Mouse (Mus musculus) adrenal gland, postnatal 14 days (tissue): Measurements from ENCODE around the gene Abca2. TPM values are rescaled to one million over a fixed set of nuclear protein-coding genes. Genes with fewer than 3 reads are reported as not detected.
A peak's percentile ranks its signal among the peaks of the same experiment; 100 is the strongest.
"Not testable (repeated sequence)": the region's sequence is repeated elsewhere in the genome, so short reads cannot be mapped to it uniquely, and the experiment has no call there.

ENCODE experiments used
- DNase-seq: peaks from one replicate; pipeline ENCODE4 v3.0.0; 2021; ENCODE audit warnings: mixed read lengths
- long read RNA-seq, 2 experiments: library from polyadenylated mRNA; stranded (forward); transcript quantifications; one replicate each; pipeline ENCODE4 v2.0.0; 2021
- total RNA-seq: library from RNA; stranded (reverse); gene quantifications from 2 replicates; pipeline ENCODE4 v1.2.3, GENCODE M21; 2021

Gene Abca2
- 29.3 and 30.1 TPM in 2 replicates for total RNA-seq
- long read RNA-seq, experiment 1, partial matches to known transcripts, result 8 of 8 reads
- long read RNA-seq, experiment 1, other reads (novel, unspliced or antisense), result 0 of 8 reads
- long read RNA-seq, experiment 2, partial matches to known transcripts, result 9 of 9 reads
- long read RNA-seq, experiment 2, other reads (novel, unspliced or antisense), result 0 of 9 reads

- DNase-seq, result peak; percentile 97
Measured at GRCm38 (mm10) chr2:25428442-25429236, at the start of gene Abca2. TSS of gene Abca2 (plus strand) at chr2:25428703.

GRCm38 (mm10) chr2:25384492-25384891 is 44.0 kb upstream of the Abca2 start:
- DNase-seq, result no peak

GRCm38 (mm10) chr2:25391266-25391665 is 37.2 kb upstream of the Abca2 start:
- DNase-seq, result no peak

- peak; percentile 37 for DNase-seq
Measured at GRCm38 (mm10) chr2:25394281-25395221, 34.0 kb upstream of the Abca2 start.

GRCm38 (mm10) chr2:25395721-25396596 is 32.5 kb upstream of the Abca2 start, which contains the start of gene Entpd2:
TSS of gene Entpd2 (plus strand) at chr2:25395874.
- peak; percentile 61 for DNase-seq

GRCm38 (mm10) chr2:25396597-25396983 is 31.9 kb upstream of the Abca2 start:
- peak; percentile 17 for DNase-seq

- DNase-seq, result no peak
Measured at GRCm38 (mm10) chr2:25397010-25397409, 31.5 kb upstream of the Abca2 start.

GRCm38 (mm10) chr2:25398065-25398464 is 30.4 kb upstream of the Abca2 start:
- DNase-seq, result no peak

- DNase-seq, result no peak
Measured at GRCm38 (mm10) chr2:25399051-25399450, 29.5 kb upstream of the Abca2 start, which contains the start of gene Npdc1. TSS of gene Npdc1 (plus strand) at chr2:25399351.

GRCm38 (mm10) chr2:25400291-25400690 is 28.2 kb upstream of the Abca2 start:
- DNase-seq, result no peak

- DNase-seq, result peak; percentile 80
Measured at GRCm38 (mm10) chr2:25400764-25401163, 27.7 kb upstream of the Abca2 start.

GRCm38 (mm10) chr2:25402377-25402971 is 26.0 kb upstream of the Abca2 start:
- peak; percentile 88 for DNase-seq

- DNase-seq, result peak; percentile 79
Measured at GRCm38 (mm10) chr2:25402972-25403601, 25.4 kb upstream of the Abca2 start.

- no peak for DNase-seq
Measured at GRCm38 (mm10) chr2:25403994-25404393, 24.5 kb upstream of the Abca2 start.

- no peak for DNase-seq
Measured at GRCm38 (mm10) chr2:25408908-25409307, 19.6 kb upstream of the Abca2 start.

GRCm38 (mm10) chr2:25413436-25413835 is 15.1 kb upstream of the Abca2 start:
- not testable (repeated sequence) for DNase-seq

GRCm38 (mm10) chr2:25417426-25417825 is 11.1 kb upstream of the Abca2 start:
- peak; percentile 40 for DNase-seq

GRCm38 (mm10) chr2:25421896-25422295 is 6.6 kb upstream of the Abca2 start:
- DNase-seq, result peak; percentile 68

- DNase-seq, result no peak
Measured at GRCm38 (mm10) chr2:25422587-25423410, 5.7 kb upstream of the Abca2 start, which contains the start of gene Fut7. TSS of gene Fut7 (plus strand) at chr2:25423267.
